Mouse (Mus musculus) adrenal gland, adult (tissue): ENCODE measurements around the gene Atp8a1.

ENCODE experiments used
- DNase-seq, 2 experiments: peaks; one replicate each; pipeline ENCODE4 v3.0.0; 2022 to 2023; ENCODE audit warnings: low spot score in 1 of 2; ENCODE audit not compliant: inconsistent age in 2 of 2

Atp8a1 gene

GRCm38 (mm10) chr5:67685906-67686305 lies 161.3 kb downstream of the Atp8a1 start:
- no peak for DNase-seq

- DNase-seq = no peak
These were observed 161.8 kb downstream of the Atp8a1 start for GRCm38 (mm10) chr5:67685461-67685860.

- no peak for DNase-seq
These were observed 168.4 kb downstream of the Atp8a1 start for GRCm38 (mm10) chr5:67678819-67679218.

- no peak for DNase-seq
These were observed 174.2 kb downstream of the Atp8a1 start for GRCm38 (mm10) chr5:67673008-67673407.

GRCm38 (mm10) chr5:67670158-67670557 lies 177.1 kb downstream of the Atp8a1 start:
- no peak for DNase-seq

- DNase-seq = peak; percentile 56 to 82
These were observed 177.8 kb downstream of the Atp8a1 start for GRCm38 (mm10) chr5:67669436-67669896.

GRCm38 (mm10) chr5:67662715-67663114 lies 184.5 kb downstream of the Atp8a1 start:
- DNase-seq = no peak

- no peak for DNase-seq
These were observed 187.4 kb downstream of the Atp8a1 start for GRCm38 (mm10) chr5:67659864-67660263.

- DNase-seq = no peak
These were observed 190.4 kb downstream of the Atp8a1 start for GRCm38 (mm10) chr5:67656821-67657259.

- no peak for DNase-seq
These were observed 191.3 kb downstream of the Atp8a1 start for GRCm38 (mm10) chr5:67655696-67656519.

GRCm38 (mm10) chr5:67654572-67654971 lies 192.7 kb downstream of the Atp8a1 start:
- DNase-seq = no peak

- DNase-seq = no peak
These were observed 193.7 kb downstream of the Atp8a1 start for GRCm38 (mm10) chr5:67653543-67653942.

- no peak for DNase-seq
These were observed 194.8 kb downstream of the Atp8a1 start for GRCm38 (mm10) chr5:67652468-67652867.

- DNase-seq = no peak
These were observed 197.2 kb downstream of the Atp8a1 start for GRCm38 (mm10) chr5:67650021-67650420.

GRCm38 (mm10) chr5:67649156-67649555 lies 198.1 kb downstream of the Atp8a1 start:
- no peak for DNase-seq

GRCm38 (mm10) chr5:67647568-67647967 lies 199.7 kb downstream of the Atp8a1 start:
- DNase-seq = peak in 1 of 2 experiments; percentile 12

GRCm38 (mm10) chr5:67646756-67647529 lies 200.3 kb downstream of the Atp8a1 start:
- DNase-seq = no peak

GRCm38 (mm10) chr5:67643537-67644255 lies 203.5 kb downstream of the Atp8a1 start:
- no peak for DNase-seq

- DNase-seq = no peak
These were observed 205.7 kb downstream of the Atp8a1 start for GRCm38 (mm10) chr5:67641406-67642120.

- peak in 1 of 2 experiments; percentile 34 for DNase-seq
These were observed 206.5 kb downstream of the Atp8a1 start for GRCm38 (mm10) chr5:67640596-67641312.
